Mouse (Mus musculus) heart, postnatal 36 days (tissue): Measurements from ENCODE around the gene Phox2a. TPM values are rescaled to one million over a fixed set of nuclear protein-coding genes. Genes with fewer than 3 reads are reported as not detected.
A peak's percentile ranks its signal among the peaks of the same experiment; 100 is the strongest.

Source experiments
- DNase-seq, 2 experiments: peaks; one replicate each; pipeline ENCODE4 v3.0.0; 2021 to 2022
- intact Hi-C: fragments of 180-260 bp; cut with DNase I; formaldehyde crosslinking; loops from one replicate; pipeline ENCODE4 v1.15.1; 2025
- total RNA-seq, 2 experiments: library from RNA; stranded (reverse); gene quantifications; 2 replicates each; pipeline ENCODE4 v1.2.3; 2021

Gene Phox2a
- total RNA-seq, 2 experiments from 2014 or later = 0.33 to 0.36 TPM

DNA sequence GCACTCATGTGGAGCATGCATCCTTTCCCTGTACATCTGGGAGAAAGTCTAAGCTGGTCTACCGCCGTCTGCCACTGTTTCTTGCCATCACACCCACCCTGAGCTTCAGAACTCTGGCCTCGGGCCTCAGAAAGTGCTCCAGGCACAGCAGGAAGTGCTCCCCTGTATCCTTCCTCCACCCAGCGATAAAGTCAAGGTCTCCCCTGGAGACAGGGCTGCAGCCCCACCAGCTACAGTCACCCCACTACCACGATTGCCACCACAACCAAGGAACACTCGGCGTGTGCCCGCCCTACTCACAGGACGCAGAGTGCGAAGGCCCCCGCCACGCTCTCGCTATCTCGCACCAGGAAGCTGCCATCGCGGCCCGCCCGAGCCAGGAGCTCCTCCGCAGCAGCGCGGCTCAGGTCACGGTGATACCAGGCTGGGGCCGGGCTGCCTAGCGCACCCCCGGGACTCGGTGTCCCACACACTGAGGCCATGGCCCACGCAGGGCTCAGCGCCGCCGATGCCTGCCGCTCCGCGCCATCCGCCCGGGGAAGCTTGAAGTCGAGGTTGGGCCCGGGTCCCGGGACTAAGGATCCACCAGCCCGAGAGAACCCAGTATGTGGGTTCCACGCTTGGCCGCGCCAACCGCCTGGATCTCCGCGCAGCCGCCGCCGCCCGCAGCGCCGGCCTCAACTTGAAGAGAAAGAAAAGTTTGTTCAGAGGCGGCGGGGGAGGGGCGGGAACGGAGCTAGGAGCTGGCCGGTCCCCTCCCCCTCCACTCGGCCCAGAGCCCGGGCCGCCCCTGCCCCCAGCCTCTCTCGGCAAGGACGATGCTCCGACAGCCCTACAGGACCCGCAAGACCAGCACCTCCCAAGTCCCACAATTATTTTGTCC lies 18.4 kb downstream of the Phox2a start:
- intact Hi-C loops = loop anchor here (5.0 kb wide), 1 partner anchor 159 kb away; no protein-coding TSS in a partner anchor
- peak; percentile 67 to 74 for DNase-seq

DNA sequence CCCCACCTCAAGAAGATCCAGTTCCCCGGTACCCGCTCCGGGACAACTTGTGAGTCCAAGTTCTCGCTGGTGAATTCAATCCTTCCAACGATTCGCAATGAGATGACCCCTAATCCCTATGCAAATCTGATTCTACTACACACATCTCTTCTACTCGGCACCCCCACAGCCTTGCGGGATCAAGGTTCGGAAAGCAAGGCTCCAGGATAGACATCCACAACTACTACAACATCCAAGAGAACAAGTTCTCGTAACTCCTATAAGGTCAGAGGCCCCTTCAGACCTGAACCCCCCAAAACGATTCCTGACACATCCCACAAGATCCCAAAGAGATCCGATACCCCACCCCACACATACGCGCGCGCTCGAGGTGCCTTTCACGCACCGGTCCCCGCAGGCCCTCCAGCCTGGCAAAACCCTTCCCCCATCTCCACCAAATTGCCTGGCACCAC lies 19.1 kb downstream of the Phox2a start:
- intact Hi-C loops = loop anchor here (5.0 kb wide), 1 partner anchor 160 kb away; no protein-coding TSS in a partner anchor
- no peak for DNase-seq

DNA sequence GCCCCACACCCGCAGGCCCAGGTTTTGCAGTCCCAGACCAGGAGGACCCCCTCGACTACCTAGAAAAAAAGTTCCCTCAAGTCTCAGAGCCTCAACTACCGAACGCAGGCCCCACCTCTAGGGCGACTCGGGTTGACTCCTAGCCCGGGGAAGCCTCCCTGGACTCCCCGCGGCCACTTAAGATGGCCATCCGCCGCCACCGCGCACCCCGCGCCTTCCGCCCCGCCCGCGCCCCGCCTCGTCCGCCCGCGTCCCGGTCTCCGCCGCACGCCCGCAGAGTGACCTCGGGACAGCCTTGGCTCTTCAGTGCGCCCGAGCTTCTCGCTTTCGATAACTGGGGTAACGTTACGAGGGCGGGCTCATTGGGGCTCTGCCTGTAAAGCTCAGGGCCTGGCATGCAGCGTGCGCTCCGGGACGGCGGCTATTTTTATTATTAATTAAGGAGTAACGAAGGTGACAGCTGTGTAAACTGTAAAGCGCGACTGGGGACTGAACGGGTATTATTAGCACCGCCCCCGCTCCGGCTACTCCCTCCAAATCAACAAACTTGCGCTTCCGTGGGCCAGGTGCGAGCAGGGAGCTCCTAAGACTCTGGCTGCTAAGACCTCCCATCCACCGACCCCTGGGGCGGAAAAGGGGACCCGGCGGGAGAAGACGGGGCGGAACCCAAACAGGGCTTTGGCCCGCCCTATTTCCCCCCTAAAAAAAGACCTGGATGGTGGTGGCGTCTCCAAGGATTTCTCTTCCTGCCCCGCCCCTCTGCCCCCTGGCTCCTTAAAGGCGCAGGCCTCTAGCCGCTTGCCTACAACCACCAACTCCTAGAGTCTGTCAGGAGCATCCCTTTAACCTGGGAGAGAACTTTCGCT lies 19.7 kb downstream of the Phox2a start, which contains the start of gene Inppl1:
Inppl1 (minus strand) TSS at position 624 of the 866 bp plus-strand sequence.
- intact Hi-C loops = loop anchor here (2.0 to 5.0 kb wide), 2 partner anchors 57 to 161 kb away; no protein-coding TSS in a partner anchor
- peak; percentile 89 to 90 for DNase-seq

DNA sequence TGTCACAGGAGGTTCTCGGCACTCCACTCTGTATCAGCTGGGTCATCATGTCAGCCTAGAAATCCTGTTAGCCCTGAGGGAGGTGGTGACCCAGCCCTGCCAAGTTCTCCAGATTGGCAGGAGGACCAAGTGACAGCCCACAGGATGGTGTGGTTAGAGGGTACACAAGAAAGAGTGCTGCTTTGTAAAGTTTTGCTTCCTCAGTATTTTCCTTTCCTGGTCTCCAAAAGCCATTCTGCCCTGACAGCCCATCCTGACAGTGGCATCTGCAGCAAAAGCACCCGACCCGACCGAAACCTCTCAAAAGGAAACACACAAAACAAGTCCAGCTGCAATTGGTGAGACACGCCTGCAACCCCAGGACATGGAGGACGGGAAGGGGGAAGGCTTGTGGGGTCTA lies 26.1 kb downstream of the Phox2a start:
- DNase-seq = no peak
- intact Hi-C loops = no loop called here

DNA sequence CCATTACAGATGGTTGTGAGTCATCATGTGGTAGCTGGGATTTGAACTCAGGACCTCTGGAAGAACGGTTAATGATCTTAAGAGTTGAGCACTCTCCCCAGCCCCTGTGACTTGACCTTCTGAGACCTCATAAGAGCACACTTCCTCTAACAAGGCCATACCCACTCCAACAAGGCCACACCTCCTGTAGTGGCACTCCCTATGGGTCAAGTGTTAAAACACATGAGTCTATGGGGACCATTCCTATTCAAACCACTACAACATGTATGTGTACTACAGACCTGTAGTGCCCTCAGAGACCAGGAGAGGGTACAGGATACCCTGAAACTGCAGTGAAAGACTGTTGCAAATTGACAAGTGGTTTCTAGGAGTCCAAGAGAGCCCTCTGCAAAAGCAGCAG lies 29.8 kb downstream of the Phox2a start:
- intact Hi-C loops = no loop called here
- no peak for DNase-seq

DNA sequence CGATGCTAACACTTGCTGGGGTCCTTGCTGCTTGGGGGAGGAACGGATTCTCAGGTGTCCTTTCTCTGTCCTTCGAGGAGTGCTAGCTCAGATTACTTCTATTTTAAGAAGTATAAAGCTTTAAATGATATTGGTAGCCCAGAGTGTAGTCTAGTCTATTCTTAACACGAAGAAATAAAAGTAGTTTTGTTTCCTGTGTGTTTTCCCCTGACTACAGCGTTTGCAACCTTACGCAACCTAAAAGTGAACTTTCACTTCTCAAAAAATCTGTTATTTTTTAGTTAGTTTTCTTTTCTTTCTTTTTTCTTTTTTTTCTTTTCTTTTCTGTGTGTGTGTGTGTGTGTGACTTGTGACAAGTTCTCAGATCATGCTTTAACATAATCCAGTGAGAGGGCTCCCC lies 33.6 kb downstream of the Phox2a start:
- intact Hi-C loops = no loop called here
- no peak for DNase-seq

DNA sequence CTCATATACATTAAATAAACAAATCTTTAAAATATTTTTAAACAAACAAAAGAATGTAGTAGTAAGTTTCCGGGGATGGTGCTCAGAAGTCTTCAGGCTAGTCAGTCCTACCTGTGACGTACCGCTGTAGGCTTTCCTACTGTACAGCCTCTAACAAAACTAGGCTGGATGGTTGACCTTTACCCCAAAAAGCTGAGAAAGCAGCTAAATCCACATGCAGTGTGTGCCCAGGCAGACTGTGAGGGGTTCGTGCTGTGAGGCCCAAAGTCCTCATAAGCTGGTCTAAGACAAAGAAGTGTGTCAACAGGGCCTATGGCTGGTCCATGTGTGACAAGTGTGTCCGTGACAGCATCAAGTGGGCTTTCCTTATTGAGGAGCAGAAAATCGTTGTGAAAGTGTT lies 34.7 kb downstream of the Phox2a start:
- intact Hi-C loops = no loop called here
- DNase-seq = no peak

DNA sequence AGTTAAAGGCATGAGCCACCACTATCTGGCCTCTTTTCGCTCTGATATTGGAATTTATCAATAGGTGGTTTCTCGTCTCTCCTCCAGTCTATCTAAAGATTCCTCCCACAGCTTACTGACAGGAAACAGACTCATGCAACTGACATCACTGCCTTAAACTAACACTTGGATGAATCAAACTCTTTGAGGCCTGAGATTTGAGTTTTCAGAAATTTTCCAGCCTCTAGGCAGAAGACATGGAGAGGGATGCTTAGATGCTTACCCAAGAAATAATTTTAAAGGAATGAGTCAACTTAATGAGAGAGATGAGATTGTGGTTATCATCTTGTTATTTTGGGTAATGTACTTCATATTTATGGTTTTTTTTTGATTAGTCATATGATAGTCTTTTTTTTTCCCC lies 35.7 kb downstream of the Phox2a start:
- DNase-seq = no peak
- intact Hi-C loops = no loop called here

DNA sequence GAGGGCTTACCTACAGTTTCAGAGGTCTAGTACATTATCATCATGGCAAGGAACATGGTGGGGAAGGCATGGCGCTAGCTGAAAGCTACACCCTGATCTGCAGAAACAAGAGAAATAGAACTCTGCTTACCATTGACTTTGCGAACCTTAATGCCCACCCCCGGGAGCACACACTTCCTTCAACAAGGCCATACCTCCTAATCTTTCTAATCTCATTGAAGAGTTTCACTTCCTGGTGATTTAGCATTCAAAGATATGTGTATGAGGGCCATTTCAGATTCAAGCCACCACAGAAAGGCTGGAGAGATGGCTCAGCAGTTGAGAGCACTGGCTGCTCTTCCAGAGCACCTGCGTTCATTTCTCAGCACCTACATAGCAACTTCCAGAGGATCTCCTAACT lies 39.0 kb downstream of the Phox2a start, which contains the start of gene Folr2:
Folr2 (minus strand) TSS at position 101 of the 400 bp plus-strand sequence.
- intact Hi-C loops = no loop called here
- no peak for DNase-seq

DNA sequence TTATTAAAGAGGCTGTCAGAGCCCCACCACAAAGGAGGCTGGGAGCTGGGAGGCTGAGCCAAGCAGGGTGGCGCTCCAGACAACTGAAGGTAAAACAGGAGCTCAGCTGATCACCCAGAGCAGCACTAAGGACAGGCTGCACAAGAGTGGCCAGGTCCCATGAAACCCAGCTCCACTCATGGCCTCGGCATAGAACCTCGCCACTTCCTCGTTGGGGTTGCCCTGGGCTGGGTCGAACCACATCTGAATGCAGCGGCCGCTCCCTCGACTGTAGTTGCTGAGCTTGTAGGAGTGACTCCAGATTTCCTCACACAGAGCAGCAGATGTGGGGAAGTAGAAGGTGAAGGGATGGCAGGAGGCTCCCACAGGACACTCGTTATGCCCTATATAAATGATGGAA lies 40.2 kb downstream of the Phox2a start:
- intact Hi-C loops = no loop called here
- DNase-seq = peak in 1 of 2 experiments; percentile 11

DNA sequence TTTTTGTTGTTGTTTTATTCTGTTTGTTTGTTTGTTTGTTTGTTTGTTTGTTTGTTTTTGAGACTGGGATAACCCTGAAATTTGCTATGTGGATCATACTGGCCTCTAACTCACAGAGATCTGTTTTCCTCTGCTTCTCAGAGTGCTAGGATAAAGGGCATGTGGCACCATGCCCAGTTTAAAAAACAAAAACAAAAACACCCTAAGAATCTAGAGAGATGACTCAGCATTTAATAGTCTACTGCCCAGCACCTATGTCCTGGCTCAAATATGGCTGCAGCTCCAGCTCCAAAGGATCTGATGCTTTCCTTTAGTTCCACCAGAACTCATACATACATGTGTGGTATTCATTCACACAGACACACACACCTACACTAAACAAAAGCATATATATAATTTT lies 42.9 kb downstream of the Phox2a start:
- intact Hi-C loops = no loop called here
- no peak for DNase-seq

DNA sequence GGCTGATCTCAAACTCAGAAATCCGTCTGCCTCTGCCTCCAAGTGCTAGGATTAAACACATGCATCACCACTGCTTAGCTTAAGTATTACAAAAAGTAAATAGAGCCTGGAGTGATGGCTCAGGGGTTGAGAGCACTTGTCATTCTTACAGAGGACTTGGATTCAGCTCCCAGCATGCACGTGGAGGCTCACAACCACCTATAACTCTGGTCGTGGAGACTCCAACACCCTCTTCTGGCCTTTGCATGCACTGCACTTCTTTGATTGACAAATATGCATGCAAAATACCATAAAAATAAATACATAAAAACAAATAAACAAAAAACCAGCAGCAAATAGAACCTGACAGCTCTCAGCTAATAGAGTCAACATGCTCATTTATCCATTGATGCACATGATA lies 44.2 kb downstream of the Phox2a start:
- intact Hi-C loops = no loop called here
- no peak for DNase-seq

DNA sequence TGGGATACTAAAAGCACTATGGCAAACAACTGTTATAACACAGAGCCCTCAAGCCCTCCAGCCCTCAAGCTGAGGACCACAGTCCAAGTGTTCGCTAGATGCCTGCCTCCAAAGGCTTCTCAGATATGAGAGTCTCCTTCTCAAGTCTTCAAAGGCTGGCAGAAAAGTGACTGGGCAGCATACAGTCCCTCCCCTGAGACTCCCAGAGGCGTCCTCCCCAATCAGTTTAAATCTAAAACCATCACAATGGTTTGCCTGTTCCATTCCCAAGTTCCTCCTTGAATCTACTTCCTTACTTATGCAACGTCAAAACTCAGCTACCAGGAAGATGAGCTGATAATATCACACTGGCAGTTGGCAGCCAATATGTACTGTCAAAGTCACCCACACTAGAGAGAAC lies 45.3 kb downstream of the Phox2a start, which contains the start of gene Anapc15:
Anapc15 (plus strand) TSS at position 301 of the 400 bp plus-strand sequence.
- no peak for DNase-seq
- intact Hi-C loops = no loop called here

DNA sequence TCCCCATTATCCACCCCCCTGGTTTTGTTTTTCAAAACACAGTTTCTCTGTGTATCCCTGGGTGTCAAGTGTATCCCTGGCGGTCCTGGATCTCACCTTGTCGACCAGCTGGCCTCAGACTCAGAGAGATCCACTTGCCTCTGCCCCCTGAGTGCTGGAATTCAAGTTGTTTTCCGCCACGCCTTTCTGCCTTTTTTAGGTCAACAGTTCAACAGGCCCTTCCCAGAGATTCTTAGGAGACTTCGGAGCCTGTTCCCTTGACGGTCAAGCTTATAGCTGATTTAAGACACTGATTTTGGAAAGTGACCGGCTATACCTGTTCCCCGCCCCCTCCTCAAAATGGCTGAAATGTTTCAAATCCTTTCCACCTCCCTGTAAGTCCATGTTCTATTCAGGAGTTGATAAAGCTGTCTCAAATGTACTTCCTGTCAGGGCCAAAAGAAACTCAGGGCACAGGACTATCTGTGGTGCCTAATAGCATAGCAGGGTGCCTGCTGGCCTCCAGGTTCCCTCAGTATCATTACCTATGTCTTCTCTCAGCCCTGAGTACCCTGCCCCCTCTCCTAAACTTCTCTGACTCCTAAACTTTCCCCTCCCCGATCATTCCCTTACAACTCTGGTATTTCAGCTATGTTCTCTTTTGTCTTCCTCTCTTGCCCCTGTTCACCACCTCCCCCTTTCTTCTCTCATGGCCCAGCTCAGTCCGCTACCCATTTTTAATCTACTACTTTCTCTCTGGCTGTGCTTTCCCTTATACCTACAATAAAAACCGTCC lies 48.6 kb downstream of the Phox2a start:
- intact Hi-C loops = no loop called here

DNA sequence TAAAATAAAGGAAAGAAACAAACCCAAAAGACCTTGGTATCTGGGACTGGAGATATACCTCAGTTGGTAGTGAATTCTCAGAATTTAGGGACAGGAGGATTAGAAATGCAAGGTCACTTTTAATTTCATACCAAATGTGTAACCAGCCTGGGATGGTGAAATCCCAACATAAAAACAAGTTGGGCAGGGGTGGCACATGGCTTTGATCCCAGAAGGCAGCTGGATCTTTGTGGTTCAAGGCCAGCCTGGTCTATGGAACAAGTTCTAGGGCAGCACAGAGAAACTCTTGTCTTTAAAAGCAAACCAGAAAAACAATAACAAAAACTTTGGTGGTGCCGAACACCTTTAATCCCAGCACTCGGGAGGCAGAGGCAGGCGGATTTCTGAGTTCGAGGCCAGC lies 49.4 kb downstream of the Phox2a start:
- intact Hi-C loops = no loop called here
- DNase-seq = no peak

More for the DNA sequence above, 48.6 kb downstream of the Phox2a start:
- DNase-seq = no peak

DNA sequence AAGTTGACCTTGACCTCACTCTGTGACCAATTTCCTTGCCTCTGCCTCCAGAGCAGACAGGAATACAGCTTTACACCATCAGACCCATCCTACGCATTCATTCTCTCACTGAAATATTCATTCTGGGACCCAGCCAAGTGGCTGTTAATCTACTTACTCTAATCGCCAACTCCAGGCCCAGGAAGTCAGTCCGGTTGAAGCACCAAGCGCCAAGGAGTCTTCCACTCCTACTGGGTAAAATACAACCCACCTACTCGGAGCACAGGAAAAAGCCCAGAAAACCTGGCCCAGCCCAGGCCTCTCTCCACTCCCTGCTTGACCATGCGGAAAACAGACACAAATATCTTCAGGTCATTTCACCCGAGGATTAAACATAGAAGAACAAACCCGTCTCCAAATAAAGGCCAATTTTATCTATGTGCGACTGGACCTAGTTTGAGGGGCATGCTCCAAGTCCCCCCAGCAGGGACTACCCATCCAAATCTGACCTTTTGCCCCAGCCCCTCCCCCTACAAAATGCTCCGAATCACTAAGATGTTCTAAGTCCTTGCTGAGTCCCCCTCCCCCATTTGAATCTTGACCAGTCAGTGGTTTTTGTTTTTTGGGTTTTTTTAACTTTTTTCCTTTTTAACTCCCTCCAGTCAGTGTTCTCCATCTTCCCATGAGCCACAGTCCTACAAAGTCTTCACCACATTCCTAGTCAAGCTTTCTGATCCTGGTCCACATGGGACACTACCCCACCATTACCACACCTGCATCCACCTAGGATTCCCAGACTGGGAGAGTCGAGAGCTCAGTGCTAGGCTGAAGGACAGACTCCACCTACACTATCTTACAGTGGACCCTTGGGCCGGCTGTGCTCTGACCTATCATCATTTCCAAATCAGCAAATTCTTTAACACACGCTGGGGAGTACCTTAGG lies 50.4 kb downstream of the Phox2a start:
- intact Hi-C loops = no loop called here
- no peak for DNase-seq

DNA sequence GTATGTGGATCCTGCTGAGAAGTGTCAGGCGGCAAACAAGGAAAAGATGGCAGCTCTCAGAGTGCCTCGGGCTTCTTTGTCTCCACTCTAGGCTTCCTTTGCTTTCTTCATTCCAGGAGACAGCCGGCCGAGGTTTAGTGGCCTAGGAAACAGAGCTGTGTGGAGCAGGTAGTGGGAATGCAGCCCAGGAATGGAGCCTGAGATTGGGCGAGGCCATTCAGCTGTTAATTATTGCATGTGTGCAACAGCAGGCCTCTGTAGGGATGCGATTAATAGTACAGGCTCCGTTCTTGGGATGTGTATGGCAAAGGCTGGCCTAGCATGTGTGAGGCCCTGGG lies 51.0 kb downstream of the Phox2a start:
- intact Hi-C loops = no loop called here
- DNase-seq = no peak

DNA sequence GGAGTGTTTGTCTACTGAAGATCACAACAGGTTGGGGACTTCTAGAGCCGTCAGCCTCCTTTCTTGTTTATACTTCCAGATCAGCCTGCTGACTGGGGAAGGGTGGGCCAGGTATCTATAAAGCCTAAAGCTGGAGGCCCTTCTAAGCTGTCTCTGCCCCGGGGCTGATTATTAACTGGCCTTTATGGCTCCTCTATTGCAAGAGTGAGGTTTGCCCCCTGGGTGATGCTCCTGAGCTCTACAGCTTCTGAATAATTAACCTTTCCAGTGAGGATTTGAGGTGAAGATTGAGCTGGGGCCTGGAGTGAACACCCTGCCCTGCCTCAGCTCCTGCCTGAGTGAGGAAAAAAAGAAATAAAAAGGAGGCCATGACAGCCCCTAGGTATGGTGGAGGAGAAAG lies 52.5 kb downstream of the Phox2a start, which contains the start of gene Folr1:
Folr1 (minus strand) TSS at position 160 of the 400 bp plus-strand sequence.
- no peak for DNase-seq
- intact Hi-C loops = no loop called here

DNA sequence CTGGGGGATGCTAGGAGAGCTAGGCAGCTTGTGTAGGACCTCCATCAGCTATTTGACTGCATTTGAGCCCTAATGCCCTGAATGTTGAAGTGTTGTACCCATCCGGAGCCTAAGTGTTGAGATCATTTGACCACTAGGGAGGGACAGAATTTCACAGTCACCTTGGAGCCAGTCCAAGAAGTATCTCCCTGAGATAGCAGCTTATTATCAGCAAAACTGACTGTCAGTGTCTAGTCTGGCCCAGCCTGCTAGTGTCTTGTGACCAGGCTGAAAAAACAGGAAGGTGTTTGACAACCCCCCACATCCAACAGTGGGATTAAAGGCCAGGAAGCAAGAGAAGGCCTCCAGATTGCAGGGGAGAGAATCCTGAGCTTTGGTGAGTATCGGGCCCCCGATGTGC lies 53.2 kb downstream of the Phox2a start:
- DNase-seq = no peak
- intact Hi-C loops = no loop called here
